Mouse (Mus musculus) right cerebral cortex, adult 2 months (tissue): ENCODE results near the gene 3110070M22Rik.
"Not testable (repeated sequence)": the region's sequence is repeated elsewhere in the genome, so short reads cannot be mapped to it uniquely, and the experiment has no call there.

Experiments
- DNase-seq, 2 experiments: peaks; one replicate each; pipeline ENCODE4 v3.0.0; 2021 to 2022; ENCODE audit warnings: low spot score in 2 of 2

The 3110070M22Rik gene

DNA sequence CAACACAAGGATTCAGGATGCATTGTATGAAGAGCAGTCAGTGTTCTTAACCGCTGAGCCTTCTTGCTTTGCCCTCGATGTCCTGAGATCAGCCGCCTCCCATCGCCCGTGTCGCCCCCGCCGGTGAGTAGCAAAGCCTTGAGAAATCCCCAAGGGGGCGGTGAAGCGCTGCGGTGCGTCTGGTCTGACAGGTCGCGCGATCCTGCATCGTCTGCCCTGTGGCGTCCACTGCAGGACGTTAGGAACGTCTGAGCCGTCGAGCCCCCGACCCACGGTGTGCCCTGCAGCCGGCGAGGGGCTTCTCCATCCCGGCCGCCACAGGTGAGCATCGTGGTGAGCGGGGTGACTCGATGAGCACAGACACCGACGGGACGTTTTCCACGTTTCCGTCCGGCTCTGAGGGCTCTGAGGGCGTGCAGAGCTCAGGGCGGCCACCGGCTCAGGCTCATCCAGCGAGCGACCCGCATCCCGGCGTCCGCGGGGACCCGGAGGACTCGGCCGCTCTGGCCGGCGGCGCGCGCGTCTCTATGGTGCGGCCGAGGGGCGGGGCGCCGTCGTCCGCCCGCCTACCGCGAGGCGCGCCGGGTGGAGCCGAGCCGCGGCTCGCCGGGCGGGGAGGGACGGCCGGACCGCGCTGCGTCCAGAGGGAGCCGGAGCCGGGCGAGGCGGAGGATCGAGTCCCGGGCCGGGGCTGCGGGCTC lies at the start of gene 3110070M22Rik, which contains the start of gene Tmem267:
Gene 3110070M22Rik, minus strand, starts transcription at position 504 of the 701 bp plus-strand sequence.
Gene Tmem267, plus strand, starts transcription at position 160 of the 701 bp plus-strand sequence.
- peak; percentile 72 to 75 for DNase-seq

DNA sequence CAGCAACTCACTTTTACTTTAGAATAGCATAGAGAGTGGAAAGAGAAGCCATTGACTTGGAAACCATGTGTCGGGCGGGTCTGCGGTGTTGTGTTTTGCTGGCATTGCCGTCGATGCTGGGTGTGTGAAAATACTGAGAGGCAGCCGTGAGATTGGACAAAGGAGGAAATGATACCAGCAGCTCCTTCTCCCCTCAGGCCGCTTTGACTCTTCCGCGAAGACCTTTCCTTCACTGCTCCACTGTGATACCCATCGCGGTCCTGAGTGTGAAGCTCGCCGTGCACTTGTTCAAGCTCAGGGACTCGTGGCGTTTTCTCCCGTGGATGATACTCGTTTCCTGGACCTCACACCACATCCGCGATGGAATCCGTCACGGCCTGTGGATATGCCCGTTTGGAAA lies 6.8 kb upstream of the 3110070M22Rik start:
- not testable (repeated sequence) for DNase-seq

DNA sequence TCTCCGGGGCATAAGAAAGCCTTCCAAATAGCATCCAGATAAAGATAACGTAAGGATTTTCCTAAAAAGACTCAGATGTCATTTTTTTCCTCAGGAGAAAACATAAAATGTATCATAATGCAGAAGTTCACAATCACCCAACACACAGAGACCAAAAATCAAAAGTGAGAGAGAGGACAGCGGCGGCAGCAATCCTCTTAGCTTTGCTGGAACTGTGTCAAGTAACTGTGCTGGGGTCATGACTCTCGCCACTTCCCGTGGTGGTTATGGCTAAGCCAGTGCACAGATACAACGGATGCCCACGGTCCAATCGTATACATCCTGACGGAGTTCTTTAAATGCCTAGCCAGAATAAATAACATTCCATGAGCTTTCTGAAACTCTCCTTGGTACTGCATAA lies 3.9 kb upstream of the 3110070M22Rik start:
- DNase-seq = not testable (repeated sequence)

DNA sequence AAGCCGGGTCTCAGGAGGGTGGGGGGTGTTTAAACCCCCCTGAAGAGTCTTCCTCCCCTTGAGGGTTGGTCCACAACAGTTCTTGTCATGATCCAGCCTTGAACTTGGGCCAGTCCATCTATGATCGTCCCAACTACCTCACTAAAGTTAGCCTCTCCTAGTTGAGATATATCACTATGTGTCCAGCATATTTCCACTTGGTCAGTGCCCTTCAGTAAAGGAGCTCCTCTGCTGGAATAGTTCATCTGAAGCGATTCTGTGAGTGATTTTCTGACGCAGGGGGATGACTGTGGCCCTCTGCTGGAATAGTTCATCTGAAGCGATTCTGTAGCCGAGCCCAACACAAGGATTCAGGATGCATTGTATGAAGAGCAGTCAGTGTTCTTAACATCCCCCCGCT lies 829 bp downstream of the 3110070M22Rik start:
- no peak for DNase-seq

DNA sequence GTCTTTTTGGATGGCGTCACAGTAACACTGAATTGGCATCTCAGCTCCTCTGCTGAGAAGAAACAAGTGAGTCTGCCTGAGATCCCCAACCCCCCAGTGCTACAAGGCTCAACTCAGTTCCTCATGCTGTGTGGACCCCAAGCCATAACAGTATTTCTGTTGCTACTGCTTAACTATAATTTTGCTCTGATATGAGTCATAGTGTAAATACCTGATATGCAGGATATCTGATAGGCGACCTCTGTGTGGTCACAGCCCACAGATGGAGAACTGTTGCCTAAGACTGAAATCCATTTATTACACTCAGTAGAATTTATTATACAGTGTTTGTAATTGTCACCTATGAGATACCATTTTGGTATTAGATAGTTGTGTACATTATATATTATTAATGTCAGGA lies 10.4 kb downstream of the 3110070M22Rik start:
- no peak for DNase-seq

DNA sequence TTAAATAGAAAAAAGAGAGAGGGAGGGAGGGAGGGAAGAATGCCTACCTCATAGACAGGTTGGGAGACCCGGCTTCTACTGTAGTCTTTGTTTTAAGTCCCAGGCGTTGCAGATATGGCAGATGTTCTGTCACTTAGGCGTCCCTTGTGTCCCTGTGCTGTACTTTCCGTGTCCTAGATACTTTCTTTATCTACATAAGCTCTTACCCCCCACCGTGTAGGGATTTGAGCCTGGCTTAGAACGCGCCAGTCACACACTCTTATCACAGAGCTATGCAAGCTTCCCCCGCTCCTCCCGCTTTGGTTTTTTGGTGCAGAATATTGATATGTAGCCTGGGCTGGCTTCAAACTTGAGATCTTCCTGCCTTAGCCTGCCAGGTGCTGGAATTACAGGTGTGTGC lies 11.6 kb downstream of the 3110070M22Rik start:
- no peak for DNase-seq

DNA sequence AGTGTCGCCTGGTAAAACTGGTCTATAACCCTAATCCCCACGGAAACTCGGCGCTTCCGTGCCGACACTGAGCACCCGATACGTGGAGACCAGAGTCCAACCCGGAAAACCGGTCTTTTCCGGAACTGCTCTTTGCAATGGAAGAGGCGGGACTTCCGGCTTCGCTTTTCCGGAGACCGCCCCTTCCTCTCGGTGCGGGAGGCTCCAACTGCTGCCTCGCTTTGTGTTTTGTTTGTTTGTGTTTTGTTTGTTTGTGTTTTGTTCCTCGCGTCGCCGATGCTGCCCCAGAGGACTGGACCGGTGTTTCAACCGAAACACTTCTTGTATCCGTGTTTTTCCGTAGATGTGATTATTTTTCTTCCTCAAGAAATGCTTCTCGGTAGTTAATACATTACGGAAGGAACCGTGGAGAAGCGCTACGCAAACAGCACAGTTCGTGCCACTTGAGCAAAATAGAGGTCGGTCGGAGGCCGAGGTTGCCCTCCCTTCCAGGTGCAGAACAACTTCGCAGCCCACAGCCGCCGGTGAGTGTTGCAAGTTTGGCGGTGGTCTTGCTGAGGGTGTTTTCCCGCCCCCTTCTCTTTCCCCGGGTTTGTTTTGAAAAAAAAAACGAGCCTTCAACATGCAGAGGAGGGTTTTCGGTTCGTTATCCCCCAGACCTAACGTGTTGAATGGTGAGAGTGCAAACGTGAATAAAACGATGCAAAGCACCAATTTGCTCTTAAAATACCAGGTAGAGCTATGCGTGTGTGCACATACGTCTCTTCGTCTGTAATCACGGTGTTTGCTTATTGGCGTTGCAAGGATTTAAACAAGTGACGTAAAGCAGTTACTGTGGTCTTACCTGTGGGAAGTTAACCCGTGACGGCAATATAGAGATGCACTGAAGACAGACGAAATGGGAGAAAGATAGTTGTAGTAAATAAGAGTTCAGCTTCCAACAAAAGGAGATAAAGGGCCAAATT lies 25.3 kb downstream of the 3110070M22Rik start, which contains the start of gene 4833420G17Rik:
Gene 4833420G17Rik, plus strand, starts transcription at position 173 of the 965 bp plus-strand sequence.
- DNase-seq = peak; percentile 89 to 91

DNA sequence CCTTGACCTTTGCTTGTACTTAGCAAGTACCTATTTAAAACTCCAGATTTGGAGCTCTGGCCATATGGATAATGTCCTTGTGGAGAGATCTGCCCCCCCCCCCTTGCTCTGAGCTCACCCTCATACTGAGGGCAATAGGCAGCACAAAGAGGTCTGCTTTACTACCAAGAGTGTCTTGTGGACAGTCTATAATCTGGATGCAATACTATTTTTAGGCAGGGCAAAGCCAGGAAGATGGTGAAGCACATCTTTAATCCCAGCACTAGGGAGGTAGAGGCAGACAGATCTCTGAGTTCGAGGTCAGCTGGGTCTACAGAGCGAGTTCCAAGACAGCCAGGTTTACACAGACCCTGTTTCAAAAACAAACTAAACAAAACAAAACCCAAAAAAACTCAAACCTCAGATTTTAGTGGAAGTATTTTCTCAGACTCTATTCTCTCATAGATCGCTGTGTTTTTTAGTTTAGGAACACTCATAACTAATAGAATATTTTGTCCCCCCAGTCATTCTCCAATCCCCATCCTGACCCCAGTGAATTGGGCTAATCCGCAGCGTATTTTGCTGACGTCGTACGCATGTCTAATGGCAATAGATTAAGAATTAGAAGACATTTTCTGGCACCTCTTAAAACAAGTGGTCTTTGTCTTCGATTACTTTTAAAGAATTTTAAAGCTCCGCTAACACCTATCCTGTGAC lies 26.1 kb downstream of the 3110070M22Rik start:
- DNase-seq = peak in 1 of 2 experiments; percentile 7

DNA sequence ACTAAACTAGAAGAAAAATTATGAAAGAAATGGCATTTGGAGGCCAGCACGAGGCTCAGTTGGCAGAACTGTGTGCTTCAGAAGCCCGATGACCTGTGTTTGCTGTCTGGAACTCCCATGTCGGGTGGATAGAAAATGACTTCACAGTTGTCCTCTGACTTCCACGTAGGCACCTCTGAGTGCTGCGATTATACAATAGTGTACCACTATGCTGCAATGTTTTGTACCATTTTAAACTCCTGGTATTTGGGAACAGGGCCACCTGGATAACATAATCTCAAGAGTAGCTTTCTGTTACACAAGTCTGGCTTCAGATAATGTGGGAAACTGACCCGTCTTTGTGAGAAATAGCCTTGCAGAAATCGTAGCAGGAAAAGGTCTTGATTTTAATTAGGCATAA lies 31.8 kb downstream of the 3110070M22Rik start:
- no peak for DNase-seq

DNA sequence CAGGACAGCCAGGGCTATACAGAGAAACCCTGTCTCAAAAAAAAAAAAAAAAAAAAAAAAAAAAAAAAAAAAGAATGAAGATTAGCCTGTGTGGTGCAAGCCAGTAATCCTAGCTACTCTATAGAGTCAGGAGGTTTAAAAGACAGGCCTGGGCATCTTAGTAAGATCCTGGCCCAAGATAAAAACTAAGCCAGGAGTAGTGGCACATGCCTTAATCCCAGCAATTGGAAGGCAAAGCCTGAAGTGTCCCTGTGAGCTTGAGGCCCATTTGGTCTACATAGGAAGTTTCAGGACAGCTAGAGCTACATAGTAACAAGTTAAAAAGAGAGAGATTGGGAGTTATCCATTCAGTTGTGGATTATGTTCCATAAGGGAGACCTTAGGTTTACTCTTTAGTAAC lies 33.1 kb downstream of the 3110070M22Rik start:
- DNase-seq = no peak

DNA sequence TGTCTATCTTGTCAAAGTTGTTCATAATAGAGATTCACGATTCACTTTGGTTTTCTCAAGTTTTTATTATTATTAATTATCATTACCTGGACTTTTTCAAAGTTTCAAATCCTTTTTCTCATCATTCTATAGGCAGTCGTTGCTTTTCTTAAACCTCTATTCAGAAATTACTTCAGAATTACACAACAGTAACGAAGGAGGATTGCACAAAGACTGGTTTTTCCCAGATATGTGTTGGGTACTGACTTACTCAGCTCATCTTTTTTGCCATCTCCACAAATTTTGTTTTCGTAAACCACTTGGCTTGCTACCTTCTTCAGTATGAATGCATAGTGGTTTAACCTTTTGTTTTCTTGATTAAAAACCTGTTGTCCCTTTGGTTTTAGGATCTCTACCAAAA lies 34.6 kb downstream of the 3110070M22Rik start:
- DNase-seq = no peak

DNA sequence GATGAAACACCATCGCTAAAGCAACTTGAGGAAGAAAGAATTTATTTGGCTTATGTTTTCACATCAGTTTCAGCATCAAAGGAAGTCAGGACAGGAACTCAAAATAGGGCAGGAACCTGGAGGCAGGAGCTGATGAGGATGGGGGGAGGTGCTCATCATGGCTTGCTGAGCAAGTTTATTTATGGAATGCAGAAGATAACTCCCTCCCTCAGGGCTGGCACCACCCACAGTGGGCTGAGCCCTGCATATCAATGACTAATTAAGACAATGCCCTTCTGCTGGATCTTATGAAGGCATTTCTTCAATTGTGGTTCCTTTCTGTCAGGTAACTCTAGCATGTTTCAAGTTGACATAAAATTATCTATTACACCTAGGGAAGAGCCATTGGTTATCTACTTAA lies 45.9 kb downstream of the 3110070M22Rik start:
- DNase-seq = no peak
